Mouse (Mus musculus) heart, embryonic 11.5 days (tissue): ENCODE results near the gene Sspn. TPM values are rescaled to one million over a fixed set of nuclear protein-coding genes. Genes with fewer than 3 reads are reported as not detected.

ENCODE experiments used
- ATAC-seq: fragments of 200-750 bp; cut with Nextera tagmentation; replicated peaks from 2 replicates; pipeline ENCODE4 v1.8.0; 2017; ENCODE audit warnings: moderate library complexity; ENCODE audit not compliant: insufficient number of reproducible peaks, low FRiP score, low TSS enrichment
- H3K27ac ChIP-seq: fragments of 300-500 bp; sonication (generic); 2 replicates; pipeline ENCODE4 v1.5.1; 2014; ENCODE audit warnings: mild to moderate bottlenecking, low read depth, low read length
- H3K27me3 ChIP-seq: fragments of 300-500 bp; sonication (generic); 2 replicates; pipeline ENCODE4 v1.6.1; 2014; ENCODE audit warnings: mild to moderate bottlenecking, low read length, mixed read lengths; ENCODE audit not compliant: control insufficient read depth, insufficient read depth
- H3K36me3 ChIP-seq: fragments of 300-500 bp; sonication (generic); 2 replicates; pipeline ENCODE4 v1.6.1; 2014; ENCODE audit warnings: mild to moderate bottlenecking, low read length, moderate library complexity, mixed read lengths; ENCODE audit not compliant: control insufficient read depth, insufficient read depth
- H3K4me1 ChIP-seq: fragments of 300-500 bp; sonication (generic); 2 replicates; pipeline ENCODE4 v1.6.1; 2014; ENCODE audit warnings: low read length; ENCODE audit not compliant: control insufficient read depth, insufficient read depth
- H3K4me2 ChIP-seq: fragments of 300-500 bp; sonication (generic); 2 replicates; pipeline ENCODE4 v1.6.1; 2014; ENCODE audit warnings: mild to moderate bottlenecking, moderate library complexity
- H3K4me3 ChIP-seq: fragments of 300-500 bp; sonication (generic); 2 replicates; pipeline ENCODE4 v1.5.1; 2014; ENCODE audit warnings: low read depth, low read length
- H3K9ac ChIP-seq: fragments of 300-500 bp; sonication (generic); 2 replicates; pipeline ENCODE4 v1.6.1; 2014; ENCODE audit warnings: mild to moderate bottlenecking, low read depth, low read length, moderate library complexity
- H3K9me3 ChIP-seq: fragments of 300-500 bp; sonication (generic); replicated peaks from 2 replicates; pipeline ENCODE4 v1.6.1; 2016; ENCODE audit warnings: low read length; ENCODE audit not compliant: control insufficient read depth
- WGBS: fragments of 180-500 bp; shearing (Covaris S2); extraction: QIAGEN DNeasy Blood & Tissue Kit; methylation state at CpG from one replicate; pipeline ENCODE4 v1.1.7; 2014; ENCODE audit not compliant: insufficient replicate concordance; 5-methylcytosine and 5-hydroxymethylcytosine counted together
- polyA plus RNA-seq: library from polyadenylated mRNA; unstranded; fragments of >200 nt; fragmentation: Nextera tagmentation; extraction: Ambion mirVana; gene quantifications from 2 replicates; pipeline ENCODE4 v1.2.1, GENCODE M21; 2014

Gene Sspn
- polyA plus RNA-seq, 1 experiment from 2014 or later: 35.6 TPM

DNA sequence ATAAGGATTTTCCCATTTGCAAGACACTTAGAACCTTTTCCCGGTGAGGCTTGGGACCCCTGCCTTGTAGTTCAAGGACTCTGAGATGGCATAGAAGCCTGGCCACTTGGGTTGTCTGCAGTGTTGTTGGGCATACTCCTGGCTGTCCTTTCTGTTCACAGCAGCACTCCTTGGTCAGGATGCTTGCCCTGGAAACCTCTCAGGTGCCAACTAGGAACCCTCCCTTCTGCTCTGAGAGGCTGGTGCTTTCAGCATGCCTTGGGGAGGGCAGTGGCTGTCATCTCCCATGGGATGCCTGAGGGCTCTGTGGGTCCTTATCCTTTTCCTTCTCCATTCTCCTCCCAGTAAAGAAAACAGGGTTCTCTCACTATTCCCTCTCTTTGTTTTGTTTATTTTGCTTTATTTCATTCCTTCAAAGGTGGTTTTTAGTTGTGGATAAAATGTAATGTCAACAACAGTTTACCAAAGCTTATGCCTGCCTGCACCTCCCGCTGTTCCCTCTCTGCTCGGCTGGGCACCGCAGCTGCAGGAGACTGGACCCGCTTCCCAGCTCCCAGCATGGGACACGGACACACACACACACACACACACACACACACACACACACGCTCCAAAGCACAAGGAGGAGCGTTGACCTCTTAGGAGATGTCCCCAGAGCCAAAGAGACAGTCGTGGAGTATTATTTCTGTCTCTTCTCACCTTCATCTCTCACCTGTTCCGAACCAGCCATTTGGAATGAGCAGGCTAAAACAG lies 77.9 kb downstream of the Sspn start:
- Histone ChIP-seq H3K36me3 (no peaks in the 10 kb centered on the region), H3K4me2 (no peak overlapping the region), H3K4me3 (no peak overlapping the region), H3K9ac (no peak overlapping the region), H3K27me3 (no peaks in the 10 kb centered on the region), H3K4me1 (peaks cover 37% of the 10 kb centered on the region), H3K27ac (no peak overlapping the region), H3K9me3 (no peaks in the 10 kb centered on the region)
- 73% methylated on average over 10 of the region's 10 CpGs for WGBS
- ATAC-seq: no peak

DNA sequence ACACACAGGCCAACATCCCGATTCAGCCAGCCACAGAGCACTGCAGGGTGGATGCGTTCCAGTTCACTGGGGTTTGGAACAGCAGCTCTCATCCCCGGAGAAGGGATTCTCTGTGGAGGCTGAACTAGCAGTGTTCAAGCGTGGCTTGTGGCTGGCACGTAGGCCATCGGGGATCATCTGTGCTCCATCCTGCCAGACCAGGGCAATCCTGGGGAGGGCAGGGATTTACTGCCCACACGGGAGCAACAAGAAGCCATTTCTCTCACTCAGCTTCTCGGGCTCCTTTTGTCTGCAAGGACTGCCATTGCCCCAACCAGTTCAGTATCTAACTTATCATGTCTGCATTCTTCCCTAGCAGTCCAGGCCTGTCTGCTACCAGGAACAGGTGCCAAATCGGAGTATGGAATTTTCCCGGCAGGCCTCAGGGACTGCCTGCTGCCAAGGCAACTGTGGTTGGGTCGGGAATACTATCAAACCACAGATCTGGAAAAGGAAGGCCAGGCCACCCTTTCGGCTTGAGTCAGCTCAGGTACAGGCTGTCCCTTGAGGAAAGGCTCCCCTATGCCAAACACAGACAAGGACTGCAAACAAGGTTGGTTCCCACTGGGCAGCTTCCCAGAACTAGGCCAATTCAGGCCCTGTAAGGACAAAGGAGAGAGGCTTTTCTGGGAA lies 78.8 kb downstream of the Sspn start:
- H3K9ac ChIP-seq: no peak overlapping the region
- H3K36me3 ChIP-seq: no peaks in the 10 kb centered on the region
- no peak overlapping the region for H3K4me2 ChIP-seq
- H3K4me3 ChIP-seq: no peak overlapping the region
- 60% methylated on average over 12 of the region's 12 CpGs for WGBS
- H3K4me1 ChIP-seq: peaks cover 37% of the 10 kb centered on the region
- H3K9me3 ChIP-seq: no peaks in the 10 kb centered on the region
- H3K27me3 ChIP-seq: no peaks in the 10 kb centered on the region
- H3K27ac ChIP-seq: no peak overlapping the region
- no peak for ATAC-seq

DNA sequence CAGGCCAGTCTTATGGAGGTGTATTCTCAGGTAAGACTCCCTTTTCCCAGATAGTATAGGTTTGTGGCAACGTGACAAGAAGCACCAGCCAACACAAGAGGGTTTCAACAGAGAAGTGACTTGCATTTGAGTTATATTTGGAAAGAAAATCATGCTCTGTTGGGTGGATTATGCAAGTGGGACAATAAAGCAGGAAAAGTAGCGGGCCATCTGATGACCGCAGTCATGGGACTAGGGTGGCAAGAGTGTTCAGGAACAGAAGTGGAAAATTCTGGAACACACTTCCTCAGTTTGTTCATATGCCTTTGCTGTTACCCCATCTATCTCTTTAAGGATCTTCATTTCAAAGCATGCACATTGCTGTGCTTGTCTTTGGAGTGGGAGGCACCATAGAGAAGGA lies 82.9 kb downstream of the Sspn start:
- no peak for ATAC-seq
- 85% methylated on average over 3 of the region's 3 CpGs for WGBS
- H3K9ac ChIP-seq: no peak overlapping the region
- H3K4me3 ChIP-seq: no peak overlapping the region
- no peaks in the 10 kb centered on the region for H3K9me3 ChIP-seq
- no peaks in the 10 kb centered on the region for H3K27me3 ChIP-seq
- H3K4me1 ChIP-seq: peaks cover 10% of the 10 kb centered on the region
- no peak overlapping the region for H3K4me2 ChIP-seq
- no peaks in the 10 kb centered on the region for H3K36me3 ChIP-seq
- H3K27ac ChIP-seq: no peak overlapping the region

Other genes starting within 250 kb of the Sspn start
- gene Rassf8, start 184.9 kb upstream of the Sspn start, polyA plus RNA-seq: 10.0 and 12.5 TPM in 2 replicates
- gene Bhlhe41, start 66.1 kb upstream of the Sspn start, polyA plus RNA-seq: 7.6 and 8.5 TPM in 2 replicates